Mouse (Mus musculus): ENCODE data around the gene Fam214a. TPM values are rescaled to one million over a fixed set of nuclear protein-coding genes. Genes with fewer than 3 reads are reported as not detected.
A peak's percentile ranks its signal among the peaks of the same experiment; 100 is the strongest.

Fam214a gene
- polyA plus RNA-seq, 1 experiment = 18.3 TPM

GRCm38 (mm10) chr9:75019181-75019580 is 66.5 kb downstream of the Fam214a start:
- H3K4me3 ChIP-seq (ENCODE audit: insufficient read depth, low read length) = no peak overlapping the region
- H3K27ac ChIP-seq (ENCODE audit: insufficient read depth, low read length) = no peak overlapping the region
- H3K4me1 ChIP-seq (ENCODE audit: control insufficient read depth, insufficient read depth, low read length) = no peaks in the 10 kb centered on the region
- TF ChIP-seq POLR2A (IDR thresholded peaks at IDR 0.05; ENCODE audit: low read depth, low read length) = no peak
- no peak for TF ChIP-seq CTCF (IDR thresholded peaks at IDR 0.05; ENCODE audit: borderline replicate concordance, insufficient read depth, low read length)

DNA sequence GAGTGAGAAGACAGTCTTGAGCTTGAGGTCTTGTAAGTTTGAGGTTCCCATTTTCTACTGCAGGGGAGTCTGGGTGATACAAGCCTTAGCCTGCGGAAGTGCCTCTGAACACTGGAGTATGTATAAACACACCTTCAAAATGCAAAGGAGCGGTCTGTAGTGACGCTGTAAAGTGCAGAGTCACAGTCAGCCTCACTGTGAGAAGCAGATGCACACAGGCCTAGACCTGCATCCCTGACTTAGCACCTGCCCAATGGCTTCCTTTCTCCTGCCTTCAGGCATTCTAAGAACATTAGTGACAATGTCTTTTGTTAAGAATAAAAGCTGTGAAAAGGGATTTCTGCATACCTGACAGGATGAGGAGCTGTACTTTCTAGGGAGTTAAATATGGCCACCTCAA is 66.9 kb downstream of the Fam214a start:
- Histone ChIP-seq H3K4me3 (ENCODE audit: insufficient read depth, low read length) (no peak overlapping the region), H3K27ac (ENCODE audit: insufficient read depth, low read length) (no peak overlapping the region), H3K4me1 (ENCODE audit: control insufficient read depth, insufficient read depth, low read length) (no peaks in the 10 kb centered on the region)
- TF ChIP-seq POLR2A (IDR thresholded peaks at IDR 0.05; ENCODE audit: low read depth, low read length) (no peak), CTCF (IDR thresholded peaks at IDR 0.05; ENCODE audit: borderline replicate concordance, insufficient read depth, low read length) (no peak)

GRCm38 (mm10) chr9:75020561-75020960 is 67.9 kb downstream of the Fam214a start:
- Histone ChIP-seq H3K27ac (ENCODE audit: insufficient read depth, low read length) (no peak overlapping the region), H3K4me3 (ENCODE audit: insufficient read depth, low read length) (no peak overlapping the region)
- TF ChIP-seq POLR2A (IDR thresholded peaks at IDR 0.05; ENCODE audit: low read depth, low read length) = no peak
- TF ChIP-seq CTCF (IDR thresholded peaks at IDR 0.05; ENCODE audit: borderline replicate concordance, insufficient read depth, low read length) = no peak

DNA sequence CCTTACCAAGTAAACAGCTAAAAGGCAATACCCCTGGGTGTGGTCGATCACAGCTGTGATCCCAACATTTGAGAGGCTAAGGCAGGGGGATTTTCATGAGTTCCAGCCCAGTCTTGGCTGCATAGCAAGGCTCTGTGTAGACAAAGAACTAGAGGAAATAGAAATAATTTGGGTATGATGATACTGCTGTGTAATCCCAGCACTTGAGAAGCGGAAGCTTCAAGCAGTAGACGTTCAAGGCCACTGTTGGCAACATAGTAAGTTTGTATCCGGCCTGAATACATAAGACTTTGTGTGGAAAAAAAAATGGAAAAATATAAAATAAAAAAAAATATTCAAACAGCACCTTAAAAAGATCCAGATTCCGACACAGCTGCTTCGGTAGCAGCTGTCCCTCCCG is 69.9 kb downstream of the Fam214a start:
- TF ChIP-seq CTCF (IDR thresholded peaks at IDR 0.05; ENCODE audit: borderline replicate concordance, insufficient read depth, low read length) = no peak
- no peak for TF ChIP-seq POLR2A (IDR thresholded peaks at IDR 0.05; ENCODE audit: low read depth, low read length)

More at GRCm38 (mm10) chr9:75020561-75020960, 67.9 kb downstream of the Fam214a start:
- H3K4me1 ChIP-seq (ENCODE audit: control insufficient read depth, insufficient read depth, low read length) = no peaks in the 10 kb centered on the region

DNA sequence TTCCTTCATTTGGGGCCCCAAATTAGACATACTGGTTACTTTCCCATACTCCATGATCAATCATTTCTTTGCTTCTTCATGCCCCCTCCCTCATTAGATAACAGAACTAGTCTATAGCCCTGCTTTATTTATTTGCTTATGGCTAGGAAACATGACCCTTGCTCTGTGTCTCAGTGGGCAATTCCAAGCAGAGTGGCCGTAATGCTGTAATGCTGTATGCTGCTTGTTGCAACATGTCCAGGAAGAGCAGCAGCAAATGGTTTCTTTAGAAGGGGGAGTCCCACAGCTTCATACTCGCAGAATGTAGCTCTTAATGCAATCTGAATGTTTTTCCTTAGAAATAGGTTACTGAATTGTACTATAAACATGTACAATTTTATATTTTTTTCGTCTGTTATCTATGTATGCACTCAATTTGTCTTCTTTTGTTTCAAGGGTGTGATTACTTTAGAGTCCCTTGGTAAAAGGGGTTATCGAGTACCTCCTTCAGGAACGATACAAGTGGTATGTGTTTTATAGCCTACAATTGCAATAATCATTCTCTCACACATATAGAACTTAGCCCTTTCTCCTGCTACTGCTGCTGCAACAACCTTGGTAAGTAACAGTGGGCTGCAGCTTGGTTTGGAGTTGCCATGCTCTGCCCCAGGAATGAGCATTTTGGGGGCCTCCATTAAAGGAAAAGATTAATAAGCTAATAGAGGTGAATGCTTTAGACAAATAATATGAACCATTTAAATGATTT is 70.6 kb downstream of the Fam214a start:
- Histone ChIP-seq H3K4me1 (ENCODE audit: control insufficient read depth, insufficient read depth, low read length) (no peaks in the 10 kb centered on the region), H3K27ac (ENCODE audit: insufficient read depth, low read length) (0 out of 2 replicates have a peak overlapping the region, but pooled peaks have one; percentile 22), H3K4me3 (ENCODE audit: insufficient read depth, low read length) (no peak overlapping the region)
- TF ChIP-seq POLR2A (IDR thresholded peaks at IDR 0.05; ENCODE audit: low read depth, low read length) = no peak
- no peak for TF ChIP-seq CTCF (IDR thresholded peaks at IDR 0.05; ENCODE audit: borderline replicate concordance, insufficient read depth, low read length)

More for the DNA sequence above, 69.9 kb downstream of the Fam214a start:
- Histone ChIP-seq H3K4me3 (ENCODE audit: insufficient read depth, low read length) (no peak overlapping the region), H3K27ac (ENCODE audit: insufficient read depth, low read length) (peak overlapping the region; percentile 61; the same call in 1 of the 2 replicates), H3K4me1 (ENCODE audit: control insufficient read depth, insufficient read depth, low read length) (no peaks in the 10 kb centered on the region)

DNA sequence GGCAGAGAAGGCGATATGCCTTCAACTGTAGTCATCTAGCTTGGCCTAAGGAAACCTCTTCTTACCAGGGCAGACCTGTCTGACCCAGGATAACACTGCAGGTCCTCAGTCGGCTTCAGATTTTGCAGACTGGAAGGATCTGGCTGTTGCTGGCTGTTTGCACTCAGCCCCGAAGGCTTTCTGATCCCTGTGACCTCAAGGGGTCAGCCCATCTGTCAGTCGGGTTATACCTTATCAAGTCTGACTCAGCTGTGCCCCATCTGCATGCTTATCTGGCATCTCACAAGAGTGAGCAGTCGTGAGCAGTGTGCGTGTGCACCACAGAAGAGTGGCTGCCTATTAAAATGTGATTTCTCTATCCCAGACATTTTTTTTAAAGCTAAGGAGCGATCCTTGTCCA is 71.4 kb downstream of the Fam214a start:
- H3K4me3 ChIP-seq (ENCODE audit: insufficient read depth, low read length) = no peak overlapping the region
- H3K27ac ChIP-seq (ENCODE audit: insufficient read depth, low read length) = no peak overlapping the region
- no peaks in the 10 kb centered on the region for H3K4me1 ChIP-seq (ENCODE audit: control insufficient read depth, insufficient read depth, low read length)
- TF ChIP-seq POLR2A (IDR thresholded peaks at IDR 0.05; ENCODE audit: low read depth, low read length) = no peak
- TF ChIP-seq CTCF (IDR thresholded peaks at IDR 0.05; ENCODE audit: borderline replicate concordance, insufficient read depth, low read length) = no peak

- Histone ChIP-seq H3K4me1 (ENCODE audit: control insufficient read depth, insufficient read depth, low read length) (no peaks in the 10 kb centered on the region), H3K4me3 (ENCODE audit: insufficient read depth, low read length) (no peak overlapping the region)
- TF ChIP-seq CTCF (IDR thresholded peaks at IDR 0.05; ENCODE audit: borderline replicate concordance, insufficient read depth, low read length) (no peak), POLR2A (IDR thresholded peaks at IDR 0.05; ENCODE audit: low read depth, low read length) (no peak)
Observed at GRCm38 (mm10) chr9:75025689-75026088, 73.0 kb downstream of the Fam214a start.

GRCm38 (mm10) chr9:75032408-75032807 is 79.7 kb downstream of the Fam214a start:
- H3K4me3 ChIP-seq (ENCODE audit: insufficient read depth, low read length) = no peak overlapping the region
- H3K4me1 ChIP-seq (ENCODE audit: control insufficient read depth, insufficient read depth, low read length) = no peaks in the 10 kb centered on the region
- TF ChIP-seq POLR2A (IDR thresholded peaks at IDR 0.05; ENCODE audit: low read depth, low read length) = no peak
- TF ChIP-seq CTCF (IDR thresholded peaks at IDR 0.05; ENCODE audit: borderline replicate concordance, insufficient read depth, low read length) = no peak
- no peak overlapping the region for H3K27ac ChIP-seq (ENCODE audit: insufficient read depth, low read length)

More at GRCm38 (mm10) chr9:75025689-75026088, 73.0 kb downstream of the Fam214a start:
- no peak overlapping the region for H3K27ac ChIP-seq (ENCODE audit: insufficient read depth, low read length)

GRCm38 (mm10) chr9:75033141-75033540 is 80.5 kb downstream of the Fam214a start:
- Histone ChIP-seq H3K27ac (ENCODE audit: insufficient read depth, low read length) (no peak overlapping the region), H3K4me1 (ENCODE audit: control insufficient read depth, insufficient read depth, low read length) (no peaks in the 10 kb centered on the region), H3K4me3 (ENCODE audit: insufficient read depth, low read length) (no peak overlapping the region)
- TF ChIP-seq POLR2A (IDR thresholded peaks at IDR 0.05; ENCODE audit: low read depth, low read length) (no peak), CTCF (IDR thresholded peaks at IDR 0.05; ENCODE audit: borderline replicate concordance, insufficient read depth, low read length) (no peak)

GRCm38 (mm10) chr9:75034691-75035090 is 82.0 kb downstream of the Fam214a start:
- Histone ChIP-seq H3K4me1 (ENCODE audit: control insufficient read depth, insufficient read depth, low read length) (0 out of 2 replicates have a peak, but pooled peaks cover 3% of the 10 kb centered on the region), H3K4me3 (ENCODE audit: insufficient read depth, low read length) (no peak overlapping the region), H3K27ac (ENCODE audit: insufficient read depth, low read length) (no peak overlapping the region)
- TF ChIP-seq CTCF (IDR thresholded peaks at IDR 0.05; ENCODE audit: borderline replicate concordance, insufficient read depth, low read length) (no peak), POLR2A (IDR thresholded peaks at IDR 0.05; ENCODE audit: low read depth, low read length) (no peak)

Data from embryonic fibroblast, embryonic 13.5 days (primary cell).